Mouse (Mus musculus): Measurements from ENCODE around the gene Aspg. TPM values are rescaled to one million over a fixed set of nuclear protein-coding genes. Genes with fewer than 3 reads are reported as not detected.

Gene Aspg
- 7.5 and 16.8 TPM in 2 replicates for polyA plus RNA-seq (2012; rRNA removed)

GRCm38 (mm10) chr12:112106541-112106971, at the start of gene Aspg:
Gene Aspg, plus strand, starts transcription at chr12:112106679.
- no peak for DNase-seq
- WGBS = 3% methylated on average over 14 of the region's 14 CpGs
- no peak for TF ChIP-seq CTCF (IDR thresholded peaks at IDR 0.05; ENCODE audit: insufficient read depth, low read length)
- TF ChIP-seq POLR2A (IDR thresholded peaks at IDR 0.05; ENCODE audit: borderline replicate concordance, extremely low read depth, low read depth, low read length) = no peak
- H3K4me3 ChIP-seq (replicated peaks; ENCODE audit: extremely low read depth, low read depth, low read length) = no peak within 1 kb of the TSS
- no peaks in the 10 kb centered on the region for H3K4me1 ChIP-seq (ENCODE audit: control insufficient read depth, insufficient read depth, low read length)

GRCm38 (mm10) chr12:112077651-112078050, 28.8 kb upstream of the Aspg start:
- DNase-seq = peak; percentile 76
- WGBS = 2% methylated on average over 6 of the region's 6 CpGs
- peak; percentile 97 for TF ChIP-seq CTCF (IDR thresholded peaks at IDR 0.05; ENCODE audit: insufficient read depth, low read length)
- no peak for TF ChIP-seq POLR2A (IDR thresholded peaks at IDR 0.05; ENCODE audit: borderline replicate concordance, extremely low read depth, low read depth, low read length)
- H3K4me1 ChIP-seq (ENCODE audit: control insufficient read depth, insufficient read depth, low read length) = no peaks in the 10 kb centered on the region
- no peak overlapping the region for H3K4me3 ChIP-seq (replicated peaks; ENCODE audit: extremely low read depth, low read depth, low read length)

- no peak for TF ChIP-seq POLR2A (IDR thresholded peaks at IDR 0.05; ENCODE audit: borderline replicate concordance, extremely low read depth, low read depth, low read length)
- TF ChIP-seq CTCF (IDR thresholded peaks at IDR 0.05; ENCODE audit: insufficient read depth, low read length) = no peak
- WGBS = 65% methylated on average over 8 of the region's 8 CpGs
Measured at GRCm38 (mm10) chr12:112079911-112080310, 26.6 kb upstream of the Aspg start.

GRCm38 (mm10) chr12:112080911-112081310, 25.6 kb upstream of the Aspg start:
- TF ChIP-seq CTCF (IDR thresholded peaks at IDR 0.05; ENCODE audit: insufficient read depth, low read length) (no peak), POLR2A (IDR thresholded peaks at IDR 0.05; ENCODE audit: borderline replicate concordance, extremely low read depth, low read depth, low read length) (no peak)
- no peak for DNase-seq
- Histone ChIP-seq H3K4me3 (replicated peaks; ENCODE audit: extremely low read depth, low read depth, low read length) (no peak overlapping the region), H3K4me1 (ENCODE audit: control insufficient read depth, insufficient read depth, low read length) (no peaks in the 10 kb centered on the region)
- 92% methylated on average over 4 of the region's 4 CpGs for WGBS

More at GRCm38 (mm10) chr12:112079911-112080310, 26.6 kb upstream of the Aspg start:
- Histone ChIP-seq H3K4me1 (ENCODE audit: control insufficient read depth, insufficient read depth, low read length) (no peaks in the 10 kb centered on the region), H3K4me3 (replicated peaks; ENCODE audit: extremely low read depth, low read depth, low read length) (no peak overlapping the region)
- no peak for DNase-seq

GRCm38 (mm10) chr12:112082241-112082640, 24.2 kb upstream of the Aspg start:
- no peak for DNase-seq
- H3K4me1 ChIP-seq (ENCODE audit: control insufficient read depth, insufficient read depth, low read length) = peaks cover 3% of the 10 kb centered on the region; the same call in 1 of the 2 replicates
- H3K4me3 ChIP-seq (replicated peaks; ENCODE audit: extremely low read depth, low read depth, low read length) = no peak overlapping the region
- 30% methylated on average over 1 of the region's 1 CpGs for WGBS
- TF ChIP-seq CTCF (IDR thresholded peaks at IDR 0.05; ENCODE audit: insufficient read depth, low read length) = no peak
- TF ChIP-seq POLR2A (IDR thresholded peaks at IDR 0.05; ENCODE audit: borderline replicate concordance, extremely low read depth, low read depth, low read length) = no peak

GRCm38 (mm10) chr12:112086250-112086649, 20.2 kb upstream of the Aspg start:
- TF ChIP-seq POLR2A (IDR thresholded peaks at IDR 0.05; ENCODE audit: borderline replicate concordance, extremely low read depth, low read depth, low read length) = no peak
- no peak for TF ChIP-seq CTCF (IDR thresholded peaks at IDR 0.05; ENCODE audit: insufficient read depth, low read length)
- no peak for DNase-seq
- peaks cover 3% of the 10 kb centered on the region; the same call in 1 of the 2 replicates for H3K4me1 ChIP-seq (ENCODE audit: control insufficient read depth, insufficient read depth, low read length)
- H3K4me3 ChIP-seq (replicated peaks; ENCODE audit: extremely low read depth, low read depth, low read length) = no peak overlapping the region
- 85% methylated on average over 3 of the region's 3 CpGs for WGBS

- Histone ChIP-seq H3K4me1 (ENCODE audit: control insufficient read depth, insufficient read depth, low read length) (peaks cover 3% of the 10 kb centered on the region; the same call in 1 of the 2 replicates), H3K4me3 (replicated peaks; ENCODE audit: extremely low read depth, low read depth, low read length) (no peak overlapping the region)
- no peak for TF ChIP-seq CTCF (IDR thresholded peaks at IDR 0.05; ENCODE audit: insufficient read depth, low read length)
- TF ChIP-seq POLR2A (IDR thresholded peaks at IDR 0.05; ENCODE audit: borderline replicate concordance, extremely low read depth, low read depth, low read length) = no peak
- DNase-seq = no peak
- WGBS = 46% methylated on average over 6 of the region's 6 CpGs
Measured at GRCm38 (mm10) chr12:112086726-112087125, 19.8 kb upstream of the Aspg start.

- 41% methylated on average over 12 of the region's 12 CpGs for WGBS
- Histone ChIP-seq H3K4me3 (replicated peaks; ENCODE audit: extremely low read depth, low read depth, low read length) (no peak overlapping the region), H3K4me1 (ENCODE audit: control insufficient read depth, insufficient read depth, low read length) (peaks cover 3% of the 10 kb centered on the region; the same call in 1 of the 2 replicates)
- DNase-seq = no peak
- TF ChIP-seq POLR2A (IDR thresholded peaks at IDR 0.05; ENCODE audit: borderline replicate concordance, extremely low read depth, low read depth, low read length) = no peak
- no peak for TF ChIP-seq CTCF (IDR thresholded peaks at IDR 0.05; ENCODE audit: insufficient read depth, low read length)
Measured at GRCm38 (mm10) chr12:112088609-112089324, 17.7 kb upstream of the Aspg start.

GRCm38 (mm10) chr12:112091054-112091453, 15.4 kb upstream of the Aspg start:
- Histone ChIP-seq H3K4me3 (replicated peaks; ENCODE audit: extremely low read depth, low read depth, low read length) (no peak overlapping the region), H3K4me1 (ENCODE audit: control insufficient read depth, insufficient read depth, low read length) (peaks cover 4% of the 10 kb centered on the region)
- TF ChIP-seq POLR2A (IDR thresholded peaks at IDR 0.05; ENCODE audit: borderline replicate concordance, extremely low read depth, low read depth, low read length) (no peak), CTCF (IDR thresholded peaks at IDR 0.05; ENCODE audit: insufficient read depth, low read length) (peak; percentile 97)
- 5% methylated on average over 12 of the region's 12 CpGs for WGBS
- DNase-seq = peak; percentile 54

All from lung, adult 2 months (tissue).